ENCODE assay signal across 28 mouse cellular contexts in genomic region chr9:49379962-49380361, GRCm38 (mm10). TPM values are rescaled to one million over a fixed set of nuclear protein-coding genes. Genes with fewer than 3 reads are reported as not detected.
DNase-seq lines count a peak whose midpoint lies in the region; ATAC-seq lines count a peak whose summit lies in the region.
"Had no signal": no experiment of that assay in that cellular context is flagged by ENCODE, and none has a peak within 500 bp of the region (broad histone marks: within the 10 kb centered on the region; RNA-seq: fewer than 3 reads in every experiment).

No protein-coding gene starts in this region.

- intact Hi-C loops in heart, postnatal 10 days (cut with DNase I), result no loop called here

- 92% methylated on average over 4 of the region's 4 CpGs for WGBS in heart, embryonic 10.5 days

- no peak for ATAC-seq in monocyte, adult 5-6 weeks (replicated peaks; ENCODE audit: insufficient number of reproducible peaks, low FRiP score, low TSS enrichment, poor library complexity, severe bottlenecking)
- ATAC-seq: forebrain, embryonic 13.5 days; inflammation-experienced regulatory T-cells, adult 6 months; liver, embryonic 12.5 days had no signal

- 0 out of 2 replicates have a peak, but pooled peaks cover 5% of the 10 kb centered on the region for H3K4me1 ChIP-seq in heart, embryonic 10.5 days
- H3K4me1 ChIP-seq: embryonic facial prominence, embryonic 12.5 days; forebrain, embryonic 13.5 days; heart, embryonic 15.5 days; limb, embryonic 12.5 days; liver, embryonic 12.5 days had no signal

- no peak overlapping the region for H3K4me3 ChIP-seq in heart, embryonic 10.5 days
- H3K4me3 ChIP-seq: embryonic facial prominence, embryonic 12.5 days; erythroblast, embryonic 14.5 days; forebrain, embryonic 13.5 days; heart, embryonic 15.5 days; hindbrain, embryonic 13.5 days; left cerebral cortex, adult 2 months; limb, embryonic 12.5 days; liver, embryonic 12.5 days had no signal

- peak; percentile 23 for DNase-seq in adrenal gland, postnatal 10 days
- DNase-seq in adrenal gland, adult 8-10 months, result no peak
- peak; percentile 38 to 54 for DNase-seq in heart, postnatal 10 days
- no peak for DNase-seq in heart, embryonic 10.5 days (ENCODE audit: low spot score)
- DNase-seq in brain, adult 2 months (ENCODE audit: low read depth, low spot score), result peak; percentile 59
- DNase-seq in cerebellum, postnatal 10 days, result peak; percentile 84 to 85
- DNase-seq in layer of hippocampus, postnatal 14 days (ENCODE audit: low spot score in 2 of 2), result no peak
- DNase-seq: adrenal gland, adult 2 months; gastrocnemius, postnatal 36 days; kidney, adult 9 months; kidney, postnatal 25 days; lung, embryonic 14.5 days; lung, postnatal 4 days; retina, postnatal 1 day; spleen, adult 18-20 months; thymus, postnatal 25 days had no signal

- H3K36me3 ChIP-seq in heart, embryonic 10.5 days, result no peaks in the 10 kb centered on the region
- H3K36me3 ChIP-seq: embryonic facial prominence, embryonic 12.5 days; heart, embryonic 15.5 days; hindbrain, embryonic 13.5 days; limb, embryonic 12.5 days; liver, embryonic 12.5 days had no signal

- no peaks in the 10 kb centered on the region for H3K27me3 ChIP-seq in heart, embryonic 10.5 days (ENCODE audit: insufficient read depth, poor library complexity, severe bottlenecking)
- H3K27me3 ChIP-seq: embryonic facial prominence, embryonic 12.5 days; forebrain, embryonic 13.5 days; heart, embryonic 15.5 days; hindbrain, embryonic 13.5 days; limb, embryonic 12.5 days; liver, embryonic 12.5 days had no signal

- H3K9me3 ChIP-seq in heart, embryonic 10.5 days, result no peaks in the 10 kb centered on the region
- H3K9me3 ChIP-seq: embryonic facial prominence, embryonic 12.5 days; forebrain, embryonic 13.5 days; heart, embryonic 15.5 days; hindbrain, embryonic 13.5 days; limb, embryonic 12.5 days; liver, embryonic 12.5 days had no signal

- H3K27ac ChIP-seq in heart, embryonic 10.5 days, result no peak overlapping the region
- H3K27ac ChIP-seq: embryonic facial prominence, embryonic 12.5 days; forebrain, embryonic 13.5 days; heart, embryonic 15.5 days; hindbrain, embryonic 13.5 days; left cerebral cortex, adult 2 months; limb, embryonic 12.5 days; liver, embryonic 12.5 days had no signal

RNA-seq across cellular contexts. Expression of gene Drd2, which starts 39.5 kb away (rescaled TPM):
- total RNA-seq in adrenal gland, postnatal 10 days (2021), result 1 to 10 TPM; 1.4 to 3.1 TPM
- total RNA-seq in adrenal gland, adult 8-10 months (2022), result 1 to 10 TPM; 2.1 to 4.1 (median 2.6) TPM
- 1 to 10 TPM in 1 of 2 experiments, under 1 TPM in 1; 0.91 to 1.2 TPM for total RNA-seq in heart, postnatal 10 days (2021)
- polyA plus RNA-seq in heart, embryonic 10.5 days (2016; fragmentation: Nextera tagmentation; extraction: Ambion mirVana), result 0.05 TPM in 1 of 2 replicates, not detected in the other
- not detected in 3 replicates for total RNA-seq in monocyte, adult 5-6 weeks (2017)
- 1 to 10 TPM; 2.6 to 3.4 TPM for total RNA-seq in layer of hippocampus, postnatal 14 days (2021)
- total RNA-seq: gastrocnemius, postnatal 36 days had no signal
- polyA plus RNA-seq: embryonic facial prominence, embryonic 12.5 days; erythroblast, embryonic 14.5 days; inflammation-experienced regulatory T-cells, adult 6 months; limb, embryonic 12.5 days; liver, embryonic 12.5 days; lung, embryonic 14.5 days had no signal

RNA-seq across cellular contexts. Expression of gene Ankk1, which starts 46.9 kb away (rescaled TPM):
- total RNA-seq in adrenal gland, postnatal 10 days (2021), result not detected
- not detected for total RNA-seq in adrenal gland, adult 8-10 months (2022)
- not detected for total RNA-seq in heart, postnatal 10 days (2021)
- polyA plus RNA-seq in heart, embryonic 10.5 days (2016; fragmentation: Nextera tagmentation; extraction: Ambion mirVana), result 0.10 TPM in 1 of 2 replicates, not detected in the other
- not detected in 3 replicates for total RNA-seq in monocyte, adult 5-6 weeks (2017)
- total RNA-seq in layer of hippocampus, postnatal 14 days (2021), result not detected
- total RNA-seq: adrenal gland, adult 2 months; gastrocnemius, postnatal 36 days; layer of hippocampus, adult 8-10 months; left cerebral cortex, adult 2 months; midbrain, postnatal 0 days had no signal
- polyA plus RNA-seq: embryonic facial prominence, embryonic 12.5 days; erythroblast, embryonic 14.5 days; forebrain, embryonic 13.5 days; heart, embryonic 15.5 days; hindbrain, embryonic 13.5 days; inflammation-experienced regulatory T-cells, adult 6 months; limb, embryonic 12.5 days; liver, embryonic 12.5 days; lung, embryonic 14.5 days; midbrain, postnatal 0 days had no signal

Comparison
In these comparisons a context has a peak if more than half of its experiments do, and no peak if none do; other contexts are left out.
1. DNase-seq: peak in adrenal gland, postnatal 10 days (single experiment), heart, postnatal 10 days (2 of 2), brain, adult 2 months (single experiment) and cerebellum, postnatal 10 days (2 of 2); none in adrenal gland, adult 8-10 months (single experiment), heart, embryonic 10.5 days (single experiment) and layer of hippocampus, postnatal 14 days (0 of 2).